Mouse (Mus musculus): ENCODE results near the gene Fam122a. TPM values are rescaled to one million over a fixed set of nuclear protein-coding genes. Genes with fewer than 3 reads are reported as not detected.
A peak's percentile ranks its signal among the peaks of the same experiment; 100 is the strongest.

Fam122a gene
- total and polyA plus RNA-seq, 3 experiments, result 5.0 to 68.7 (median 14.2) TPM

DNA sequence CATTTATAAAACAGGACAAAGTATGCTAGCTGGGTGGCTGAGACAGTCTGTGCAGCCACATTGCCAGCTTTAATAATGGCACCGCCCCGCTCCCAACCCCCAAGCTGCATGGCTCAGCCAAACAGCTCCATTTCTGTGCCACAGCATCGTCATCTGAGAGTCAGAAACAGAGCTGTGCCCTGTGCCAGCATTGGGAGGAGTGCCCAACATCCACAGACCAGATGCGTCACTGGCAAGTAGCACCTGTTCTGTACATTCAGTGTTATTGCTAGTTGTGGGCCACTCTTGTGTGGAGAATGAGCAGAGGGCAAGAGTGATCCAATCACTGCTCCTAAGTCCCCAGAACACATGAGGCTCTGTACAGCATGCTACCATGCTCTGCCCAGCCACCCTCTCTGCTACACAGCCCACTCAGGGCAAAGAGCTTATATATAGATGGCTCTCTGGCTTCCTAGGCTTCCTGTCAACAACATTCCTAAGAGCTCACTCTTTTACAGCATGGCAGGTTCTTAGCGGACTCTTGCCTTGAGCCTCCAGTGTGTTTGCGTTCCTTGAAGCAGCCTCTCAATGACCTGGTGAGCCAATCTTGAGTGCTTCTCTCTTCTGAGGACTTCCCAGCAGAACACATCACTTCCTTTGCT is 20.4 kb downstream of the Fam122a start:
- TF ChIP-seq TAL1 (conservative IDR thresholded peaks at IDR 0.05; ENCODE audit: low read depth, low read length) (no peak), GATA1 (IDR thresholded peaks at IDR 0.05; ENCODE audit: borderline replicate concordance, low read length) (no peak), POLR2AphosphoS5 (IDR thresholded peaks at IDR 0.05; ENCODE audit: insufficient replicate concordance, low read depth, low read length) (no peak), GATA2 (IDR thresholded peaks at IDR 0.05; ENCODE audit: borderline replicate concordance, low read depth, low read length) (no peak), CTCF (IDR thresholded peaks at IDR 0.05; ENCODE audit: low read depth, low read length) (no peak)
- Histone ChIP-seq H3K9me3 (replicated peaks) (no peaks in the 10 kb centered on the region), H3K27me3 (ENCODE audit: insufficient read depth, low read length) (no peaks in the 10 kb centered on the region), H3K4me1 (ENCODE audit: insufficient read depth, low read depth, low read length) (peaks cover 48% of the 10 kb centered on the region), H3K4me3 (ENCODE audit: low read depth, low read length) (no peak overlapping the region), H3K36me3 (replicated peaks) (peaks cover 36% of the 10 kb centered on the region)
- no peak for DNase-seq (ENCODE audit: low spot score)
- no peak for ATAC-seq (ENCODE audit: extremely low read depth, insufficient number of reproducible peaks, low FRiP score, poor library complexity, severe bottlenecking)

DNA sequence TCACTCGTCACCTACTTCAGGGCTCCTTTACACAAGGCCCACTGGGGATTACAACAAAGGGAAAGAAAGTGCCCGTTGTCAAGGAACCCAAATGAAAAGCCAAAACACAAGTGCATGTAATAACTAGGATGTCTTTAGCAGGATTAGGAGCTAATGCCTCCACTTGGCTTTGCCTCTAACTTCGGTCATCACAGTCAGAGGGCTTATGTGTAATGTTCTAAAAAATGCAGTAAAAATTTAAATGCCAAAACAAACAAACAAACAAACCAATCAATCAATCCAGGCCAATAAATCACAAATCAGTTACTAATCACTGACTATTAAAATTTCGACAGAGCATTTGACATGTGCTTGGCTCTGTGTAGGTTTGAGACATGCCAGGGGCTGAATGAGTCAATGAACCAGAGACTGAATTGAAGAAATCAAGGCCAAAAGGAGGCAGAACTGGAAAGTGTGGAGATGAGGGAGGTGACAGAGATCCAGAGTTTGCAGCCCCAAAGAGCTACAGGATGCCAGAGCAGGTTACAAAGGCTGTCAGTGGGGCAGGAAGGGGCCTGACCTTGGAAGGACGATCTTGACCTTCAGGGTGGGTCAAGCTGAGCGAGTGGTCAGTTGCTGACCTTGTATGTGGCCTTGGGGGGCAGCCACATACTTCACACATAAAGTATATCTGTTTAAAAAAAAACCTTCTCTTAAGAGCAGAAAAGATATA is 21.8 kb downstream of the Fam122a start:
- TF ChIP-seq GATA1 (IDR thresholded peaks at IDR 0.05; ENCODE audit: borderline replicate concordance, low read length) (no peak), CTCF (IDR thresholded peaks at IDR 0.05; ENCODE audit: low read depth, low read length) (no peak), GATA2 (IDR thresholded peaks at IDR 0.05; ENCODE audit: borderline replicate concordance, low read depth, low read length) (no peak), POLR2AphosphoS5 (IDR thresholded peaks at IDR 0.05; ENCODE audit: insufficient replicate concordance, low read depth, low read length) (no peak), TAL1 (conservative IDR thresholded peaks at IDR 0.05; ENCODE audit: low read depth, low read length) (no peak)
- Histone ChIP-seq H3K4me1 (ENCODE audit: insufficient read depth, low read depth, low read length) (peaks cover 58% of the 10 kb centered on the region), H3K27me3 (ENCODE audit: insufficient read depth, low read length) (no peaks in the 10 kb centered on the region), H3K9me3 (replicated peaks) (no peaks in the 10 kb centered on the region), H3K36me3 (replicated peaks) (peaks cover 39% of the 10 kb centered on the region), H3K4me3 (ENCODE audit: low read depth, low read length) (no peak overlapping the region)
- ATAC-seq (ENCODE audit: extremely low read depth, insufficient number of reproducible peaks, low FRiP score, poor library complexity, severe bottlenecking) (no peak), DNase-seq (ENCODE audit: low spot score) (no peak)

DNA sequence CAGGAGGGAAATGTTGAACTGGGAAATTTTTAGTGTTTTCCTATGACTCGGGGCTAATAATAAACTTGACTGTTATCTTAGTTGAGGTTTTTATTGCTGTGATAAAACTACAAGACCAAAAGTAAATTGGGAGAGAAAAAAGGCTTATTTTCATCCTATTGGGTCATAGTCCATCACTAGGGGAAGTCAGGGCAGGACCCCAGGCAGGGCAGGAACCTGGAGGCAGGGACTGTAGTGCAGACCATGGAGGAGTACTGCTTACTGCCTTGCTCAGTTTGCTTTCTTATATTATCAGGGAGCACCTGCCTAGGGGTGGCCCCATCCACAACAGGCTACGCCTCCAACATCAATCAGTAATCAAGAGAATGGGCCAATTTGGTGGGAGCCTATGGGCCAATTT is 22.7 kb downstream of the Fam122a start:
- H3K9me3 ChIP-seq (replicated peaks), result no peaks in the 10 kb centered on the region
- ATAC-seq (ENCODE audit: extremely low read depth, insufficient number of reproducible peaks, low FRiP score, poor library complexity, severe bottlenecking) (no peak), DNase-seq (ENCODE audit: low spot score) (no peak)
- no peak for TF ChIP-seq POLR2AphosphoS5 (IDR thresholded peaks at IDR 0.05; ENCODE audit: insufficient replicate concordance, low read depth, low read length)
- no peak for TF ChIP-seq GATA1 (IDR thresholded peaks at IDR 0.05; ENCODE audit: borderline replicate concordance, low read length)
- TF ChIP-seq CTCF (IDR thresholded peaks at IDR 0.05; ENCODE audit: low read depth, low read length), result no peak
- no peak for TF ChIP-seq TAL1 (conservative IDR thresholded peaks at IDR 0.05; ENCODE audit: low read depth, low read length)
- TF ChIP-seq GATA2 (IDR thresholded peaks at IDR 0.05; ENCODE audit: borderline replicate concordance, low read depth, low read length), result no peak
- no peaks in the 10 kb centered on the region for H3K27me3 ChIP-seq (ENCODE audit: insufficient read depth, low read length)
- no peak overlapping the region for H3K4me3 ChIP-seq (ENCODE audit: low read depth, low read length)
- H3K4me1 ChIP-seq (ENCODE audit: insufficient read depth, low read depth, low read length), result peaks cover 63% of the 10 kb centered on the region
- peaks cover 44% of the 10 kb centered on the region for H3K36me3 ChIP-seq (replicated peaks)

DNA sequence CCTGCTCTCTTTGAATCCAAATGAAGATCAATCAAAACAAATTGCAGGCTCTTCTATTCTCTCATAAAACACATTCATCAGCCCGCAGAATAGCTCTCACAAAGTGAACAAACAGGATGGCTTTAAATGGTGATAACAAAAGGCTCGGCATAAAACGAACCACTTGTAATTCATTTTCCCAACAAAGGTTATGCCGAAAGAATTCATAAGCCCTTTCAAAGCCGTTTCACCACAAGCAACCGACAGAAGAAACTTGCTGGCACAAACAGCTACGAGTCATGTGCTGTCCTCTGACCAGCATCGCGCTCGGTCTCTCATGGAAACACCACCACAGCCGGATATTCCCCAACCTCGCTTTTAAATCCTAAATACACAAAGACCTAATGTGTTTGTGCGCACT is 23.8 kb downstream of the Fam122a start:
- ATAC-seq (ENCODE audit: extremely low read depth, insufficient number of reproducible peaks, low FRiP score, poor library complexity, severe bottlenecking), result no peak
- Histone ChIP-seq H3K36me3 (replicated peaks) (peaks cover 48% of the 10 kb centered on the region), H3K27me3 (ENCODE audit: insufficient read depth, low read length) (no peaks in the 10 kb centered on the region), H3K9me3 (replicated peaks) (no peaks in the 10 kb centered on the region), H3K4me1 (ENCODE audit: insufficient read depth, low read depth, low read length) (peaks cover 66% of the 10 kb centered on the region), H3K4me3 (ENCODE audit: low read depth, low read length) (no peak overlapping the region)
- no peak for TF ChIP-seq TAL1 (conservative IDR thresholded peaks at IDR 0.05; ENCODE audit: low read depth, low read length)
- TF ChIP-seq GATA2 (IDR thresholded peaks at IDR 0.05; ENCODE audit: borderline replicate concordance, low read depth, low read length), result no peak
- TF ChIP-seq CTCF (IDR thresholded peaks at IDR 0.05; ENCODE audit: low read depth, low read length), result no peak
- TF ChIP-seq GATA1 (IDR thresholded peaks at IDR 0.05; ENCODE audit: borderline replicate concordance, low read length), result no peak
- TF ChIP-seq POLR2AphosphoS5 (IDR thresholded peaks at IDR 0.05; ENCODE audit: insufficient replicate concordance, low read depth, low read length), result no peak
- no peak for DNase-seq (ENCODE audit: low spot score)

DNA sequence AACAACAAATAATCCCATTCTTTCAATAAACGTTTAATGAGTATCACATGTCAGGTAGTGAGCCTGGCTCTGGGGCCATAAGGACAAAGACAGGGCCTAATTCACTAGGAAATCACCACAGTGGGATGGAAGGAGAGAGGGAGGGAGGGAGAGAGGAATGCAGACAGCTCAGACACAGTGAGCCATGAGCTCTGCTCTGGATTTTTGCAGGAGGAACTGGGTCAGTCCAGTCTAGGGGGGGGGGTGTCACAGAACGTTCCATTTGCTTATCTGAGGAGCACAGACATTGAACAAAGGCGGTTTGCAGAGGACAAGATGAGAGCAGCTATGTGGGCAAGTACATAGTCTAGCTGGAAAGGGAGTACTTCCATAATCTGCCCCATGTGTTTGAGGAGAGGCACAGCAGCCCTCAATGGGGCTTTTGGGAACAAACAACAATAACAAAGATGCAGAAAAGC is 24.7 kb downstream of the Fam122a start:
- no peaks in the 10 kb centered on the region for H3K9me3 ChIP-seq (replicated peaks)
- peaks cover 42% of the 10 kb centered on the region for H3K36me3 ChIP-seq (replicated peaks)
- no peak overlapping the region; the same call in 1 of the 2 replicates for H3K4me3 ChIP-seq (ENCODE audit: low read depth, low read length)
- DNase-seq (ENCODE audit: low spot score), result peak; percentile 50
- ATAC-seq (ENCODE audit: extremely low read depth, insufficient number of reproducible peaks, low FRiP score, poor library complexity, severe bottlenecking), result peak; percentile 87
- TF ChIP-seq GATA1 (IDR thresholded peaks at IDR 0.05; ENCODE audit: borderline replicate concordance, low read length) (no peak), TAL1 (conservative IDR thresholded peaks at IDR 0.05; ENCODE audit: low read depth, low read length) (peak; percentile 58)
- H3K27me3 ChIP-seq (ENCODE audit: insufficient read depth, low read length), result no peaks in the 10 kb centered on the region
- peaks cover 66% of the 10 kb centered on the region for H3K4me1 ChIP-seq (ENCODE audit: insufficient read depth, low read depth, low read length)

DNA sequence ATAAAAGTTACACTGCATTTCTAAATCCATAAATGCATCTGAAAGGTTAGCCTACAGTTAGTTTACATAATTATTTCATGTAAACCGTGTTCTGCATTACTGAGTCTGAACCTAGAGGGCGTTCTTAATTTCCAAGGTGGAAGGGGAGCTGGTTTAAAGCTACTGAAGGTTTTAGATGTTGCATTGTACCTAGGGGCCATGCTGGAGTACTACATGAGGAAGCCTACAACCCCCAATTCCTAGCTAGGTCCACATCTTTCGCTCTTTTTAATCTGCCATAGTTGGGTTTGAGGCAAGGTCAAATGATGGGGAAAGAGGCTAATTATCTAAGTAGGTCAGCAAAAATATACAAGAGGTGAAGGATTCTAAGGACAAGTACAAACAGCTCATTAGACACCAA is 25.5 kb downstream of the Fam122a start:
- Histone ChIP-seq H3K36me3 (replicated peaks) (peaks cover 40% of the 10 kb centered on the region), H3K4me1 (ENCODE audit: insufficient read depth, low read depth, low read length) (peaks cover 65% of the 10 kb centered on the region), H3K27me3 (ENCODE audit: insufficient read depth, low read length) (no peaks in the 10 kb centered on the region), H3K9me3 (replicated peaks) (no peaks in the 10 kb centered on the region), H3K4me3 (ENCODE audit: low read depth, low read length) (no peak overlapping the region)
- DNase-seq (ENCODE audit: low spot score) (no peak), ATAC-seq (ENCODE audit: extremely low read depth, insufficient number of reproducible peaks, low FRiP score, poor library complexity, severe bottlenecking) (no peak)
- TF ChIP-seq CTCF (IDR thresholded peaks at IDR 0.05; ENCODE audit: low read depth, low read length) (no peak), GATA1 (IDR thresholded peaks at IDR 0.05; ENCODE audit: borderline replicate concordance, low read length) (no peak), GATA2 (IDR thresholded peaks at IDR 0.05; ENCODE audit: borderline replicate concordance, low read depth, low read length) (no peak), POLR2AphosphoS5 (IDR thresholded peaks at IDR 0.05; ENCODE audit: insufficient replicate concordance, low read depth, low read length) (no peak), TAL1 (conservative IDR thresholded peaks at IDR 0.05; ENCODE audit: low read depth, low read length) (no peak)
